Mouse (Mus musculus): ENCODE data around the gene Gpr141.
"Not testable (repeated sequence)": the region's sequence is repeated elsewhere in the genome, so short reads cannot be mapped to it uniquely, and the experiment has no call there.

Gpr141 gene

DNA sequence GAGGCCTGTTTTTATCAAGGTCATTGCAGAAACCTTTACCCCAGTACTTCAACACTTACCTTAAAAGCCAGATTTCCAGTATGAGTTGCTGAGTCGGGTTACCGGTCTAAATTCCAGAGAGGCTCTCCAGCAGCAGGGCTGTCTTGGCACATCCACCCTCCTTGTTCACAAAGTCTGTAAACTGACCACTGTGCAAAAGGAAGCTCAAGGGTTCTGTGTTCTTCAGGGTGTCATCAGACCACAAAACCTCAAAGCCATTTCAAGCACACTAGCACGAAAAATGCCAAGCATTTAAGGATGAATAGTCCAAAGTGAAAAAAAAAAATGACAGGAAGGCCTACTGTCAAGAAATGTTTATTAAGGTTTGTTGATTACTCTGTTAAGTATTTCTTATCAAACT, at the start of gene Gpr141:
Gpr141 (minus strand) TSS at position 187 of the 400 bp plus-strand sequence.
- peak in 1 of 2 experiments; percentile 16 for DNase-seq (ENCODE audit: low read depth in 1 of 2, low spot score in 2 of 2)

DNA sequence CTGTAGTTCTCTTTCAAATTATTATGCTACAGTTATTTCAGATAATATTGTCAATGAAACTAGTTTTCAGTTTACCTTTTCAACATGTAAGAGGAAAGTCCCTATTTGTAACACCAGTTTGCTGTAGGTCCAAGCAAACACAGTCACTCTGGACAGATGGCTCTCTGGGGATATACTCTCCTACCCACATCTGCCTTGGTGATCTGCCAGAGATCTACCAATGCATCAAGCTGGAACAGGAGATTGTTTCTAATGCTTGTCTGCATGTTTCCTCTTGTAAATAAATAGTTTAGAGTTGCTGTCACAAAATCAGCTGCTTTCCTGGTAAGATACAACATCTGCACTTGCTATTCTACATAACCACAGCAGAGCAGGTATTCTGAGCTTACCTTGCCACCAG, 40.2 kb upstream of the Gpr141 start:
- no peak for DNase-seq (ENCODE audit: low read depth in 1 of 2, low spot score in 2 of 2)

DNA sequence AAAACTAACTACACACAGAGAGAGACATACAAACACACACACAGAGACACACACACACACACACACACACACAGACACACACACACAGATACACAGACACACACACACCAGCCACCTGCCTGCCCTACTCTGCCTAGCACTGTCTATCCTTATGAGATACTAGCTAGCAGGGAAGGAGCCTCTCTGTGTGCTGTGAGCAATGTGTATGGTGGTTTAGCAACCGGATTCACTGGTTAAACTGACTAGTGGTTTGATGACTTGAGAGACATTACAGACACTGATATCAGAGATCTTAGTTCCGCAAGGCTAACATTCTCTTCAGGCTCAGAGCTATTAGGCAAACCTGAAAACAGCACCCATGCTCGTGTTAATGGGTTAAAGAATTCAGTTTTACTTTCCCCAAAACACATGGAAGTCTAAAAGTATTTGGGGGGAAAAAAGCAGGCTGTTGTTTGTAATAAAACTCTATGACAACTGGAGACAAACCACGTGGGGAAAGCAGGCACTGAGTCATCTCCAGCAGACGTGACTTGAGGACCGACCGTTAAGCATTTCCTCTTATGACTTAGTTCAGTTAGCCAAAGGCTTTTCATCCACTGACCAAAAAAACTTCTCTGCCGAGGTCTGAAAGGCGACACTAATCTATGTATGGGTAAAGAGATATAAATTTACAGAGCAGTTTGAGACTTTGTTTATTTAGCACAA, 30.7 kb upstream of the Gpr141 start:
- peak in 1 of 2 experiments; percentile 40 for DNase-seq (ENCODE audit: low read depth in 1 of 2, low spot score in 2 of 2)

DNA sequence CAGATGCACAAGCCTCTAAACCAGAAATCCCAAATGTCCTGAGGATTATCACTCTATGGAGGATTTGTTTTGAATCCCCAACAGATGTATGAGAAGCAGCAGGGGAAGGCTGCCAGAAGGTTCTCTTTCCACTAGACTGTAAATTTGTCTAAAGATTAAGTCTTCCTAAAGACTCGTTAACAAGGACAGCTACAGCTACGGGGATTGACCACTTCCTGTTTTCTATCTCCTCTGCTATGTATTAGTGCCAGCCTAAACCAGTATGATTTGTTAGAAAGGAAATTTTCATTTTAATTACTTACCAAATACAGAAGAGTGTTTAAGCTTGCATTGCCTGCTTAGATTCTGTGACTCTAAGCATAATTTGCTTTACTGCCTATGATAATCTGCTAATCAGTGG, 30.0 kb upstream of the Gpr141 start:
- DNase-seq (ENCODE audit: low read depth in 1 of 2, low spot score in 2 of 2): no peak

DNA sequence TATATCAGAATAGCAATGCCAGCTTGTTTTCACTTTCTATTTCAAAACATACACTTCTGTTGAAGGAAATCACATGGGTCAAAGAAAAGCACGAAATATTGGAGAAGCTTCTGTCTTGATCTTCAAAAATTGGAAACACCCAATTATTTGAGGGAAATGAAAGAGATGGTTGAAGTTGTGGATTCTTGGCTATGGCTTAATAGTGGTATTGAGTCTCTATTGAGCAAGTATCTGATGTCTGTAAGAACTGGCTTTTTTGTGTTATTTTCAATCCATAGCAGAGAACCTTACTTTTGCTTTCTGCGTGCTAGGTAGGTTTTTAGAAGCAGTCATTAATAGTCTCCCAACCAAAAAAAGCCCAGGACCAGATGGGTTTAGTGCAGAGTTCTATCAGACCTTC, 19.4 kb upstream of the Gpr141 start:
- DNase-seq (ENCODE audit: low read depth in 1 of 2, low spot score in 2 of 2): no peak

DNA sequence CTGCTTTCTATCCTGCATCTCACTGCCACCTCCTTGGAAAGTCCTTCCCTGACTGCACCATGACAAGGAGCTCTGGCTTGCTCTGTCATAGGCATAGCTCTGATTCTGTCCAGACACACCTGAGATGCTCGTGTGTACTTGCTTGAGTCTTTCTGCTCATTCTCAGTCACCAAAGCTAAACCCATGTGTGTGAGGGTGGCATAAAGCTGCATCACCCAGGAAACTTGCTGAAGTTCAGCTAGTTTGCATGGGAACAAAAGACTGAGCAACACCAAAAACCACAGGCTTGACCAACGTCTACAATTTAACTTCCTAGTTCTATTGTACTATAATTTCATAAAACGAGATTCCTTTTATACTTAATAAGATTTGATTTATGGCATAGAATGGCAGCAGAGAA, 18.6 kb upstream of the Gpr141 start:
- DNase-seq (ENCODE audit: low read depth in 1 of 2, low spot score in 2 of 2): no peak

DNA sequence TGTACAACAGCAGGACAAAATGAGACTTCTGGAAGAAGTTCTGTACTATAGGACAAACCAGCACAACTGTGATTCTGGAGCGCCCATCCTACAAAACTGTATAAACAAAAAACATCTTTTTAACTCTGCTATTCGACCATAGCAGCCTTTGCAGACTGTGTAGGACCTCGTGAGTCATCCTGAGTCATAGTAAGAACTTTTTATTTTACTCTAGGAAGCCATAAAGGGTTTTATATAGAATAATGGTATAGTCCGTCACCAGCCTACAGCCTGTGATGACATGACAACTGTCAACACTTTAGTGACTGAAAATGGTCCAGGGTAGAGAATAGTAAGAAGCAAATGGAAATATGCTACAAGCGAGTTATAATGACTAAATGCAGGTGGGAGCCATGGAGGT, 17.6 kb upstream of the Gpr141 start:
- DNase-seq (ENCODE audit: low read depth in 1 of 2, low spot score in 2 of 2): no peak

DNA sequence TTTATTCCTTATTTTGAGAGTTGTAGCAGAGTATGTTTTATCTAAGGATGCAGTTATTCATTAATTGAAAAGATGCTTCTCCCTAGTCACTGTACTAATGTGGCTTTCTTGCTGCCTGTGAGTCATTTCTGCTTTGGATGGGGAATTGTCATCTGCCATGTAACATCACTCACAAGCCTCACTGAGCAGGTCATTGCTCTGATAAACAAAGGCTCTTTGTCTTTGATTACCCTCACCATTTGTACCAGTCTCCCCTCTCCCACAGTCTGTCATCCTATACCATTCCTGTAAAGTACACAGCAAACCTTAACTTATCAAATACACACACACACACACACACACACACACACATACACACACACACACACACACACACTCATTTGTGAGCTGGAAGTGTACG, 16.1 kb upstream of the Gpr141 start:
- DNase-seq (ENCODE audit: low read depth in 1 of 2, low spot score in 2 of 2): no peak

DNA sequence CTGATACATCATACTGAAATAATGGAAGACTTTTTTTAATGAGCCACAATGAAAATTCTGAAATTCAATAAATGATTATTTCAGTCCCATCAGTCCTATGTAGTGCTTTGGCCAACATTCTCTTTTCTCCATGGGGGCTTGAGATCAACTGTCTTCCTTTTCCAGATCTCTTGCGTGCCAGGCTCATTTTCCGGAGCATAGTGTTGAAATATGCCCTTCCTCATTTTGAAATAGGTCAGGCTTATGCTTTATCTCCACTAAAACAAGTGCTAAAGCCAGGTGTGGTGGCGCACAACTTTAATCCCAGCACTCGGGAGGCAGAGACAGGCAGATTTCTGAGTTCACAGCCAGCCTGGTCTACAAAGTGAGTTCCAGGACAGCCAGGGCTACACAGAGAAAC, 6.5 kb upstream of the Gpr141 start:
- DNase-seq (ENCODE audit: low read depth in 1 of 2, low spot score in 2 of 2): no peak

DNA sequence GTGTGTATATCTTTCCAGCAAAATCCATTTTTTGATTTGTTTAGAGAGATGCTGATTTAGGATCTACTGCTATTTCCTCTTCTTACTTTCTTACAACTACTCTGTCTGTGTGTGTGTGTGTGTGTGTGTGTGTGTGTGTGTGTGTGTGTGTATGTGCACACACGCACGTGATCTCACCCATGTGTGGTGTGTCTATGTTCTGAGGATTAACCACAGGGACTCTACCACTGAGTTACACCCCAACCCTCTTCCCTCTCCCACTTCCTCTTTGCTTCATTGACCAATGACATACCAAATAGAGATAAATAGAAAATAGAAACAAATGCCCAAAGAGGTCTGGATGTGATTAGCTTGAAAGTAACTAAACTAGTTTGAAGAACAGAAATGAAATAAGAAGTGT, 4.0 kb upstream of the Gpr141 start:
- peak; percentile 40 to 47 for DNase-seq (ENCODE audit: low read depth in 1 of 2, low spot score in 2 of 2)

DNA sequence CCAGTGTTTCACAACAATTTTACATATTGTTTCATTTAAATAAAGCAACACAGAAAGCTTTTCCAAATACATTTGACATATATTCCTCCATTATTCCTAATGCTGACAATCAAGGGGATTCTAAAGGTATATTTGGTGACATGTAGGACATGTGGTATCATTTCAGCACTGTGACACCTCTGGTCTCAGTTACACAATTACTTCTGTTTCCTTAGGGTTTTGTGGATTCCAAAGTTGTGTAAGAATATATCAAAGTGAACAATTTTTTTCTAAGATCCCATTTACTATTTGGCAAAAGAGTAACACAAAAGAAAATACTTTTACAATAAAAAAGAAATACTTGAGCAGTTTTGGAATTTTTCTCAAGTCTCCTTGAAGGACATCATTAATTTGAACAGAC, 2.4 kb downstream of the Gpr141 start:
- DNase-seq (ENCODE audit: low read depth in 1 of 2, low spot score in 2 of 2): no peak

DNA sequence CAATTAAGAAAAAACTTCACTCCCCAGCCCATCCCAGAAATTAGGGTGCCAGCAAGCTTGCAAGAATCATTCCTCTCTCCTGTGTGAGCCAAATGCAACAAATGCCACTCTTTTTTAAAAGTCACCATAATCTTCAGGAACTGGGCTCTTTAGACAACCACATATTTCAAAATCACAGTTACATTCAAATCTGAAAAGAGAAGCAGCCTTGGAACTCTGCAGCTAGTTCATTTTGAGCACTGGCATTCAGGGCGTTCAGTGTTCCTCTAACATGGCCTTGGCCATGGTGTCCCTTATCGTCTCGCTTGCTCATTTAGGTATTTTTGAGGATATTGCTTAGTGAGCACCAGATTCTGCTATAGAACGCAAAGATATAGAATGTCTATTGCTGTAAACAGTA, 4.1 kb downstream of the Gpr141 start:
- no peak for DNase-seq (ENCODE audit: low read depth in 1 of 2, low spot score in 2 of 2)

DNA sequence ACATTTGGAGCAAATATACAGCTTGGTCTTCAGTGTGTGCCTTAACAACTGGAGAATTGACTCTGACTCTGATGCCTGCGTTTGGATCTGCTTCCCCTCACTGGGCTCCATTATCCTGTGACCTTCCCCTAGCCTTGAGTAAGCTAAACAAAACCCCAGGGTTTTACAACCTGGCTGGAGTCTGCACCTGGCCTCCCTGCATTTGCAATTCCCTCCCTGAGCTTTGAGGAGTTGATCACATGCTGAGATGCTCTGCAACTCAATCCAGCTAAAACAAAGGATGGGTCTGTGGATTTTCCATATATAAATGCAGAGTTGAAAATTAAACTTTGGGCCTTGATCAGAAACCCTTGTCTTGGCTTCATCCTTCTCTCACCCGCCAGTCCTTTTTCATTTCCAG, 4.8 kb downstream of the Gpr141 start:
- DNase-seq (ENCODE audit: low read depth in 1 of 2, low spot score in 2 of 2): no peak

DNA sequence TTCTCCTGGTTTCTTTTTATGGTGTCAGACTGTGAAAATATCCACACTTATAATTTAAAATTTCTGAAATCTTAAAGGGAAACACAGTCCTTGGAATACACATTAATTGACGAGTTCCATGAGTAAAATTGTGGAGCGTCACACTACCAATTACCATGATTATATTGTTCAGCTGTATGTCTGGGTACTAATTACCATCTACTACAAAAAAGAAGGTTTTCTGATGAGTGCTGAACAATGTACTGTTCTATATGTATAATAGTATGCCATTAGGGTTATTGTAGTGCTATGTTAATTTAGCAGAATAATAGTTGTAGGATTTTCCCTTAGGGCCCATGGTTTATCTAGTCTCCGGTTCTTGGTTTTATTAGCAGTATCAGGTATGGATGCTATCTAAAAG, 29.1 kb downstream of the Gpr141 start:
- DNase-seq (ENCODE audit: low read depth in 1 of 2, low spot score in 2 of 2): no peak

DNA sequence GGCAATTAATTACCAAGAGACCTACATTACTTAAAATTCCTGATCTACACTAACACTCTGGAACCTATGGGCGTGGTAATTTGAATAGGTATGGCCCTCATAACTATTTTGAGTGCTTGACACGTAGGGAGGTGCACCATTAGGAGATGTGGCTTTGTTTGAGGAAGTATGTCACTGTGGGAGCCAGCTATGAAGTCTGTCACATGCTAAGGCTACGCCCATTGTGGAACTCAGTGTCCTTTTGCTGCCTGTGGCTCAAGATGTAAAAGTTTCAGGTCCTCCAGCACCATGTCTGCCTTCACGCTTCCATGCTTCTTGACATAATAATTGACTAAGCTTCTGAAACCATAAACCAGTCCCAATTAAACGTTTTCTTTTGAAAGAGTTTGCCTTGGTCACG, 29.6 kb downstream of the Gpr141 start:
- DNase-seq (ENCODE audit: low read depth in 1 of 2, low spot score in 2 of 2): peak; percentile 58 to 59

DNA sequence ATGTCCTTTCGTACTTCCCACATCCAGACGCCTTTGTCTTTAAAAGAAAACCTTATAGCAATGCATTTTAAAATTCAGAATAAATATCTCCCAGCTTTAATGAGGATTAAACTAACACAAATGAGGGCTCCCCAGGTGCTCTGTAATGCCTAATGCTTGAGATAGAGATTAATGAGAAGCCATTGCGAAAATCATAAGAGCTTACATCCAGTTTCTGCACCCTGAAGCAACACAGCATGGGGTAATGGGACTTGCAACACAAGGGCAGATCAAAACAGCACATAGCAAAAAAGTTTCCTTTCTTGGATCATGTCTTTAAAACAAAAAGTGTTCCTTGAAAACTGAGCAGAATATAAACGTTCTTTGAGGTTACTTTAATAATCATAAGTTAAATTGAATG, 30.3 kb downstream of the Gpr141 start:
- peak in 1 of 2 experiments; percentile 8 for DNase-seq (ENCODE audit: low read depth in 1 of 2, low spot score in 2 of 2)

DNA sequence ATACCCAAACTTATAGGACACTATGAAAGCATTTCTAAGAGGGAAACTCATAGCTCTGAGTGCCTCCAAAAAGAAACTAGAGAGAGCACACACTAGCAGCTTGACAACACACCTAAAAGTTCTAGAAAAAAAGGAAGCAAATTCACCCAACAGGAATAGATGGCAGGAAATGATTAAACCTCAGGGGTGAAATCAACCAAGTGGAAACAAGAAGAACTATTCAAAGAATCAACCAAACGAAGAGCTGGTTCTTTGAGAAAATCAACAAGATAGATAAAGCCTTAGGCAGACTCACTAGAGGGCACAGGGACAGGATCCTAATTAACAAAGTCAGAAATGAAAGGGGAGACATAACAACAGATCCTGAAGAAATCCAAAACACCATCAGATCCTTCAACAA, 36.1 kb downstream of the Gpr141 start:
- DNase-seq (ENCODE audit: low read depth in 1 of 2, low spot score in 2 of 2): not testable (repeated sequence)

DNA sequence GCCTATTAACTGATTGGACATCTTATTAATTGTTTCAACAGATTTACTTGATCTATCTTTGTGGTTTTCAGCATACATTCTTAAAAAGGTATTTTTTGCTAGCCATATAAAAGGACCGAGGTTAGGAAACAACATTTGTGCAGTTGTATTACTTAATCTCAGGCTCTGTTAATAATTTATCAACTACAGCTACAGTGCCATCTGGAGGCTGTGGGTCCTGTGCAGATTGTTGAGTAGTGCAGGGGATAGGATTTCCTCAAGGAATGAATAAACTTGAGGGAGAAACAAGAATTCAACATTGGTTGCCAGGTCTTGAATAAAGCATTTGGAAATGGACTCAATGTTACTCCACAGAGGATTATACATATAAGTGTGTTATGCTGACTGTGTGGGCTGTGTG, 53.9 kb downstream of the Gpr141 start:
- no peak for DNase-seq (ENCODE audit: low read depth in 1 of 2, low spot score in 2 of 2)

DNA sequence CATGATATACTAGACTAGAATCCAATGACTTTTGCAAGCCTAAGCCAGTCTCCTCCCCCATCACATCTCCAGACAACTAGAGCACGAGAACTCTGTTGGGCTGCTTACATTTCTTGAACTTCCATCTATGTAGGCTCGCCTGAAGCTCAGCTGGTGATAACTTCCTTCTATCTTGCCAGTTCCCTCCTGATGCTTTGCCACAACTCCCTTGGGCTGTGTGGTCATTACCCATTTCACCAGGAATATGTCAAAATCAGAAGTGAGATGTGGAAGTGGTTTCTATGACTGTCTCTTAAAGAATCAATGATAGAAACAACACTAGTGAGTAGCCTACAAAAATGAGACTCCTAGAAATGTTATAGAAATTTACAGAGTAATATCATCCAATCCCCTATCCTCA, 56.9 kb downstream of the Gpr141 start:
- DNase-seq (ENCODE audit: low read depth in 1 of 2, low spot score in 2 of 2): peak; percentile 2 to 4

DNA sequence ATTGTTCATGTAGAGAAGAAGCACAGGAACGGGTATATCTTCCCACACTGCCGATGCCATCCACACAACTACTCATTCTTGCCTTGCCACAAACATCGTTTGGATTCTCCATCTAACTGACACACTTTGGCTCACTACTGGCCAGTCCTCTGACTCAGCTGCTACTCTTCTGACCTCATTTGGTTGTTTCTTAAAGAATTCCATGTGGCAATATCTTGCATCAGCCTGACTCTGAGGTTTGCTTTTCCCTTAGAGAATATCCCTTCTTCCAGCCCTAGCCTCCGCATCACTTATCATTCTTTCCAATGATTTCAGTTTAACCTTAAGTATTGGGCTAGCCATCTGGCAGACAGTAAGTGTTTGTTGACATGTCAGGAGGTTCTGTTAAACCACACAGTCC, 59.8 kb downstream of the Gpr141 start:
- DNase-seq (ENCODE audit: low read depth in 1 of 2, low spot score in 2 of 2): no peak

DNA sequence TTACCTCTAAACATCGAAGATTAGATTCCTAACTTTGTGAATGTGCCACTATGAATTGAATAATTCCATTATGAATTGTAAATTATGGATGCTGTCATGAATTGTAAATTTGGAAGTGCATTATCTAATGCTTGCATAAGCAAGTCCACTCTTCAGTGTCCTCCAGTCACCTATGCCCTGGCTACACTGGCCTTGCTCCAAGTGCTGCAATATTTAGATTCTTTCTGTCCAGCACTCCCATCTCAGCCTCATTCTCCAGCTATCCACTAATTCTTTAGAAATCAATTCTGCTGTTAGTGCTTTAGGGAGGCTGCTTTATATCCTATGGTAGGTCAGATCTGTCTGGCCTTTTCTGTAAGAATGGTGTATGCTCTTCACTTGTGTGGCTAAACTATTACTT, 60.8 kb downstream of the Gpr141 start:
- no peak for DNase-seq (ENCODE audit: low read depth in 1 of 2, low spot score in 2 of 2)

DNA sequence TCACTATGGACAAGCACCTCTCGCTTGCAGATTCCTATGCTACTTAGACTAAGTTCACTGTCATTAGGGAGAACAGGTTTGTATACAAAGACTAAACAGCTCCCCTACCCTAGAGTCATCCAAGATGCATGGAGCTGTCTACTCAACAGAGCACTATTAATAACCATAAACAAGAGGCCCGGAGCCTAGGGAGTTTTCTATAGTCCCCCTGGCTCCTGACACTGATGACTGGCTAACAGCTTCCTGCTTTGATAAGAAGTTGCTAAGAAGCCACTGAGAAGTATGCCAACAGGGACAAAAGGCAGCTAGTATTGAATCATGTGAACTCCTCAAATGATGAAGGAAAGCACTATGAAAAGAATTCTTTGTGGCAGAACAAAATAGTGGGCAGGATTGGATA, 78.3 kb downstream of the Gpr141 start:
- no peak for DNase-seq (ENCODE audit: low read depth in 1 of 2, low spot score in 2 of 2)

DNA sequence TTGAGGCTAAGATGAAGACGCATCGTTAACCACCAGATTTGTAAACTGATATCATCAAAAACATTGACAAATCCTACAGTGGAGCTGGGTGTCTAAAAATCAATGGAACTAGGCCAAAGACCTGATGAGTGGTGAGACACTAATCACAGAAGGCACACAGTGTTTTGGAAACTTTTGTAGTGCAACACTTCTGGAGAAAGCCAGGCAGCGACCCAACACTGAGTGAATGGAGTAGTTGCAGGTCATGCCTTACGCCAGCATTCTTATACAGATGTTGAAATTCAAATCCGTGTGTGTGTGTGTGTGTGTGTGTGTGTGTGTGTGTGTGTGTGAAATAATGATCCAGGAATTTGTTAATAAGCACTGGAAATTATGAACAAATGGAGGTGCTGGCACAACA, 79.5 kb downstream of the Gpr141 start:
- no peak for DNase-seq (ENCODE audit: low read depth in 1 of 2, low spot score in 2 of 2)

DNA sequence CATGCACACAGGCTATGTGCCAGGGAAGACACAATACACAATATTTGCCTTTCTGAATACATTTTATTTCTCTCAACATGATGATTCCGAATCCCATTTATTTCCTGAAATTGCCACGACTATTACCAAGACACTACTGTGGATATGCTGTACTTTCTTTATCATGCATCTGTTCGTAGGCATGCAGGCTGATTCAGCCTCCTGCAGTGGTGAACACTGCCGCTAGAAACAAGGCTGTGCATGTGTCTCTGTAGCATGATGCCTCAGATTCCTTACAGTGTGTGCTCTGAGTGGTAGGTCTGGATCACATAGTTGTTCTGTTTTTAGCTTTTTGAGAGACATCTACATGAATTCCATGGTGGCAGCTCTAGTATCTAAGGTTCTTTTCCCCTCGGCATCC, 89.5 kb downstream of the Gpr141 start:
- no peak for DNase-seq (ENCODE audit: low read depth in 1 of 2, low spot score in 2 of 2)

Data from monocyte, adult 2 months (primary cell).